Mouse (Mus musculus) hindbrain, embryonic 10.5 days (tissue): ENCODE measurements at regions not wholly inside any gene's neighbourhood (a gene's known extent, or its start where the extent isn't known, plus 50 kb on each side); places are given as distances from the start of the nearest gene placed in this dataset.

Experiments
- DNase-seq: peaks from one replicate; pipeline ENCODE4 v3.0.0-alpha.2; 2017; ENCODE audit warnings: low spot score
- H3K27ac ChIP-seq: fragments of 300-500 bp; sonication (generic); 2 replicates; pipeline ENCODE4 v1.5.1; 2016; ENCODE audit warnings: mild to moderate bottlenecking, moderate library complexity
- H3K27me3 ChIP-seq: fragments of 300-500 bp; sonication (generic); 2 replicates; pipeline ENCODE4 v1.6.1; 2016; ENCODE audit warnings: mild to moderate bottlenecking; ENCODE audit not compliant: poor library complexity, insufficient read depth, severe bottlenecking
- H3K36me3 ChIP-seq: fragments of 300-500 bp; sonication (generic); 2 replicates; pipeline ENCODE4 v1.6.1; 2016; ENCODE audit warnings: mild to moderate bottlenecking, moderate library complexity
- H3K4me1 ChIP-seq: fragments of 300-500 bp; sonication (generic); replicated peaks from 2 replicates; pipeline ENCODE4 v1.6.1; 2016; ENCODE audit warnings: mild to moderate bottlenecking
- H3K4me3 ChIP-seq: fragments of 300-500 bp; sonication (generic); 2 replicates; pipeline ENCODE4 v1.5.1; 2016; ENCODE audit warnings: mild to moderate bottlenecking, moderate library complexity
- H3K9me3 ChIP-seq: fragments of 300-500 bp; sonication (generic); 2 replicates; pipeline ENCODE4 v1.6.1; 2016; ENCODE audit warnings: mild to moderate bottlenecking, moderate library complexity
- WGBS: fragments of 180-500 bp; shearing (Covaris S2); methylation state at CpG from one replicate; pipeline ENCODE4 v1.1.7; 2016; 5-methylcytosine and 5-hydroxymethylcytosine counted together

GRCm38 (mm10) chr12:92353386-92354257 lies 504.7 kb upstream of the Sel1l start:
- Histone ChIP-seq H3K27me3 (no peaks in the 10 kb centered on the region), H3K27ac (no peak overlapping the region), H3K9me3 (no peaks in the 10 kb centered on the region), H3K4me3 (no peak overlapping the region), H3K4me1 (no peaks in the 10 kb centered on the region), H3K36me3 (no peaks in the 10 kb centered on the region)
- no peak for DNase-seq
- 76% methylated on average over 4 of the region's 4 CpGs for WGBS

- Histone ChIP-seq H3K27ac (no peak overlapping the region), H3K27me3 (no peaks in the 10 kb centered on the region), H3K4me3 (no peak overlapping the region), H3K9me3 (no peaks in the 10 kb centered on the region), H3K4me1 (no peaks in the 10 kb centered on the region), H3K36me3 (no peaks in the 10 kb centered on the region)
- 78% methylated on average over 1 of the region's 1 CpGs for WGBS
- no peak for DNase-seq
Measured at GRCm38 (mm10) chr12:92318241-92318640, 469.3 kb upstream of the Sel1l start.

GRCm38 (mm10) chr12:92317609-92318008 lies 468.7 kb upstream of the Sel1l start:
- 87% methylated on average over 3 of the region's 3 CpGs for WGBS
- no peaks in the 10 kb centered on the region for H3K27me3 ChIP-seq
- no peak overlapping the region for H3K4me3 ChIP-seq
- no peaks in the 10 kb centered on the region for H3K4me1 ChIP-seq
- H3K36me3 ChIP-seq = no peaks in the 10 kb centered on the region
- no peaks in the 10 kb centered on the region for H3K9me3 ChIP-seq
- no peak overlapping the region for H3K27ac ChIP-seq
- DNase-seq = no peak

GRCm38 (mm10) chr12:92316285-92316684 lies 467.3 kb upstream of the Sel1l start:
- Histone ChIP-seq H3K9me3 (no peaks in the 10 kb centered on the region), H3K36me3 (no peaks in the 10 kb centered on the region), H3K27me3 (no peaks in the 10 kb centered on the region), H3K4me3 (no peak overlapping the region), H3K27ac (no peak overlapping the region), H3K4me1 (no peaks in the 10 kb centered on the region)
- no peak for DNase-seq

GRCm38 (mm10) chr12:92315820-92316219 lies 466.9 kb upstream of the Sel1l start:
- WGBS = 96% methylated on average over 2 of the region's 2 CpGs
- H3K36me3 ChIP-seq = no peaks in the 10 kb centered on the region
- DNase-seq = no peak
- H3K9me3 ChIP-seq = no peaks in the 10 kb centered on the region
- H3K27me3 ChIP-seq = no peaks in the 10 kb centered on the region
- H3K4me3 ChIP-seq = no peak overlapping the region
- H3K27ac ChIP-seq = no peak overlapping the region
- H3K4me1 ChIP-seq = no peaks in the 10 kb centered on the region

- DNase-seq = peak; percentile 78
- H3K4me3 ChIP-seq = no peak overlapping the region
- H3K9me3 ChIP-seq = no peaks in the 10 kb centered on the region
- no peak overlapping the region for H3K27ac ChIP-seq
- no peaks in the 10 kb centered on the region for H3K4me1 ChIP-seq
- 29% methylated on average over 14 of the region's 14 CpGs for WGBS
- H3K27me3 ChIP-seq = no peaks in the 10 kb centered on the region
- H3K36me3 ChIP-seq = no peaks in the 10 kb centered on the region
Measured at GRCm38 (mm10) chr12:92302951-92303591, 454.1 kb upstream of the Sel1l start.

GRCm38 (mm10) chr12:92294887-92295286 lies 445.9 kb upstream of the Sel1l start:
- WGBS = 84% methylated on average over 4 of the region's 4 CpGs
- no peaks in the 10 kb centered on the region for H3K27me3 ChIP-seq
- H3K27ac ChIP-seq = no peak overlapping the region
- H3K4me3 ChIP-seq = no peak overlapping the region
- H3K9me3 ChIP-seq = no peaks in the 10 kb centered on the region
- no peaks in the 10 kb centered on the region for H3K36me3 ChIP-seq
- no peak for DNase-seq
- H3K4me1 ChIP-seq = peaks cover 21% of the 10 kb centered on the region

GRCm38 (mm10) chr12:92293341-92293720 lies 444.4 kb upstream of the Sel1l start:
- no peaks in the 10 kb centered on the region for H3K27me3 ChIP-seq
- H3K4me1 ChIP-seq = peaks cover 21% of the 10 kb centered on the region
- no peak for DNase-seq
- no peak overlapping the region for H3K4me3 ChIP-seq
- H3K36me3 ChIP-seq = no peaks in the 10 kb centered on the region
- peak overlapping the region; percentile 83 for H3K27ac ChIP-seq
- no peaks in the 10 kb centered on the region for H3K9me3 ChIP-seq

GRCm38 (mm10) chr12:92292460-92293340 lies 443.7 kb upstream of the Sel1l start:
- peak; percentile 38 for DNase-seq
- H3K36me3 ChIP-seq = no peaks in the 10 kb centered on the region
- H3K27ac ChIP-seq = peak overlapping the region; percentile 83
- no peaks in the 10 kb centered on the region for H3K27me3 ChIP-seq
- H3K9me3 ChIP-seq = no peaks in the 10 kb centered on the region
- peaks cover 21% of the 10 kb centered on the region for H3K4me1 ChIP-seq
- peak overlapping the region; percentile 6 for H3K4me3 ChIP-seq
- WGBS = 17% methylated on average over 11 of the region's 11 CpGs

GRCm38 (mm10) chr12:92291490-92291889 lies 442.5 kb upstream of the Sel1l start:
- Histone ChIP-seq H3K27me3 (no peaks in the 10 kb centered on the region), H3K36me3 (no peaks in the 10 kb centered on the region), H3K4me1 (peaks cover 21% of the 10 kb centered on the region), H3K27ac (no peak overlapping the region), H3K4me3 (no peak overlapping the region), H3K9me3 (no peaks in the 10 kb centered on the region)
- 90% methylated on average over 1 of the region's 1 CpGs for WGBS
- DNase-seq = no peak

GRCm38 (mm10) chr12:92285511-92285910 lies 436.6 kb upstream of the Sel1l start:
- Histone ChIP-seq H3K27ac (no peak overlapping the region), H3K27me3 (no peaks in the 10 kb centered on the region), H3K4me3 (no peak overlapping the region), H3K36me3 (no peaks in the 10 kb centered on the region), H3K9me3 (no peaks in the 10 kb centered on the region), H3K4me1 (no peaks in the 10 kb centered on the region)
- WGBS = 90% methylated on average over 5 of the region's 5 CpGs
- DNase-seq = no peak

GRCm38 (mm10) chr12:92280470-92280869 lies 431.5 kb upstream of the Sel1l start:
- H3K4me3 ChIP-seq = no peak overlapping the region
- H3K9me3 ChIP-seq = no peaks in the 10 kb centered on the region
- H3K27me3 ChIP-seq = no peaks in the 10 kb centered on the region
- no peaks in the 10 kb centered on the region for H3K4me1 ChIP-seq
- no peak for DNase-seq
- H3K36me3 ChIP-seq = no peaks in the 10 kb centered on the region
- H3K27ac ChIP-seq = no peak overlapping the region
- 78% methylated on average over 1 of the region's 1 CpGs for WGBS

- no peak overlapping the region for H3K27ac ChIP-seq
- H3K4me3 ChIP-seq = no peak overlapping the region
- H3K27me3 ChIP-seq = no peaks in the 10 kb centered on the region
- WGBS = 59% methylated on average over 4 of the region's 4 CpGs
- no peaks in the 10 kb centered on the region for H3K36me3 ChIP-seq
- no peaks in the 10 kb centered on the region for H3K9me3 ChIP-seq
- no peak for DNase-seq
- H3K4me1 ChIP-seq = no peaks in the 10 kb centered on the region
Measured at GRCm38 (mm10) chr12:92251962-92252361, 403.0 kb upstream of the Sel1l start.
